Mouse (Mus musculus) hindbrain, embryonic 15.5 days (tissue): ENCODE measurements around the gene Prpf6. TPM values are rescaled to one million over a fixed set of nuclear protein-coding genes. Genes with fewer than 3 reads are reported as not detected.

Source experiments
- ATAC-seq: fragments of 200-750 bp; cut with Nextera tagmentation; 2 replicates; pipeline ENCODE4 v1.8.0; 2017; ENCODE audit warnings: low read depth, moderate number of reproducible peaks, moderate TSS enrichment; ENCODE audit not compliant: low FRiP score
- H3K27ac ChIP-seq: fragments of 300-500 bp; sonication (generic); replicated peaks from 2 replicates; pipeline ENCODE4 v1.5.1; 2015; ENCODE audit warnings: mild to moderate bottlenecking, inconsistent platforms
- H3K27me3 ChIP-seq: fragments of 300-500 bp; sonication (generic); 2 replicates; pipeline ENCODE4 v1.6.1; 2015; ENCODE audit warnings: control low read depth, inconsistent platforms
- H3K36me3 ChIP-seq: fragments of 300-500 bp; sonication (generic); 2 replicates; pipeline ENCODE4 v1.6.1; 2015; ENCODE audit warnings: control low read depth, inconsistent platforms
- H3K4me1 ChIP-seq: fragments of 300-500 bp; sonication (generic); replicated peaks from 2 replicates; pipeline ENCODE4 v1.6.1; 2015; ENCODE audit warnings: control low read depth, inconsistent platforms
- H3K4me2 ChIP-seq: fragments of 300-500 bp; sonication (generic); 2 replicates; pipeline ENCODE4 v1.6.1; 2015; ENCODE audit warnings: moderate library complexity, mild to moderate bottlenecking, inconsistent platforms
- H3K4me3 ChIP-seq: fragments of 300-500 bp; sonication (generic); 2 replicates; pipeline ENCODE4 v1.5.1; 2015; ENCODE audit warnings: mild to moderate bottlenecking, inconsistent platforms
- H3K9ac ChIP-seq: fragments of 300-500 bp; sonication (generic); 2 replicates; pipeline ENCODE4 v1.6.1; 2015; ENCODE audit warnings: inconsistent platforms
- H3K9me3 ChIP-seq: fragments of 300-500 bp; sonication (generic); 2 replicates; pipeline ENCODE4 v1.6.1; 2016; ENCODE audit warnings: control low read depth, inconsistent platforms
- WGBS: fragments of 180-500 bp; shearing (Covaris S2); methylation state at CpG from one replicate; pipeline ENCODE4 v1.1.7; 2015; 5-methylcytosine and 5-hydroxymethylcytosine counted together
- polyA plus RNA-seq: library from polyadenylated mRNA; unstranded; fragments of >200 nt; fragmentation: Nextera tagmentation; extraction: Ambion mirVana; gene quantifications from 2 replicates; pipeline ENCODE4 v1.2.1, GENCODE M21; 2015

The Prpf6 gene
- polyA plus RNA-seq, 1 experiment from 2014 or later, result 60.3 TPM

DNA sequence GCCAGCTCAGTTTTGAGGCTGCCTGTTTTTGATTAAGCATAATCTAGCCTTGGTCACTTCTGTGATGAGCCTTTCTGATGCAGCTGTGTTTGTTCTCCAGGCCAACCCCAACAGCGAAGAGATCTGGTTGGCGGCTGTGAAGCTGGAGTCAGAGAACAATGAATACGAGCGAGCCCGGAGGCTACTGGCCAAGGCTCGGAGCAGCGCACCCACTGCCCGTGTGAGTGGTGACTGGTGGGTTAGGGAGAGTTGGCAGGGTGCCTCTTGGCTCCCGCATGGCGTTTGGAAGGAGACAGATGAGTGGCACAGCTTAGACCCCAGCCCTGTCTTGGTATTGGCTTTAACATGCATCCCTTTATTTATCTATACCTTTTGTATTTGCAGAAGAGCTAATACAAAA, 57.3 kb downstream of the Prpf6 start:
- Histone ChIP-seq H3K27me3 (no peaks in the 10 kb centered on the region), H3K9me3 (no peaks in the 10 kb centered on the region), H3K4me3 (no peak overlapping the region), H3K36me3 (peaks cover 89% of the 10 kb centered on the region), H3K4me2 (no peak overlapping the region), H3K27ac (no peak overlapping the region), H3K9ac (no peak overlapping the region), H3K4me1 (no peaks in the 10 kb centered on the region)
- WGBS, result 74% methylated on average over 10 of the region's 10 CpGs
- ATAC-seq, result peak; percentile 27; the same call in 1 of the 2 replicates

DNA sequence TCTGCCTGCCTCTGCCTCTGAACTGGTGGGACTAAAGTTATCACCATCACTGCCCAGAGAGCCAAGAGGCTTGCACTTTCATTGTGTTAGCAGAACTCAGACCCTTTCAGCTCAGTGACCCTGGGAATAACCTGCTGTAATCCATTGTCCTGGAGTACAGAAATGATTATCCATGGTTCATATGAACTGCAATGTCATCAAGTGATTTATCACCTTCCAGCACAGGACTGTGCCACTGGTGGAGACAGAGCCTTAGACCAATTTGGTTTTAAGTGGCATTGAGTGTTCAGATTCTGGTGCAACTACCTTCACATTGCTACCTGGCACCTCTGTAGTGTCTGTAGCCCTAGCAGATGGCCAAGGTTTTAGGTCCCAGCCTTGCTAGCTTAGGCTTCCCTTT, 61.4 kb downstream of the Prpf6 start:
- H3K27me3 ChIP-seq, result no peaks in the 10 kb centered on the region
- H3K27ac ChIP-seq, result no peak overlapping the region
- no peaks in the 10 kb centered on the region for H3K4me1 ChIP-seq
- H3K9me3 ChIP-seq, result no peaks in the 10 kb centered on the region
- H3K4me3 ChIP-seq, result no peak overlapping the region
- H3K4me2 ChIP-seq, result no peak overlapping the region
- ATAC-seq, result no peak
- peaks cover 77% of the 10 kb centered on the region for H3K36me3 ChIP-seq
- no peak overlapping the region for H3K9ac ChIP-seq

DNA sequence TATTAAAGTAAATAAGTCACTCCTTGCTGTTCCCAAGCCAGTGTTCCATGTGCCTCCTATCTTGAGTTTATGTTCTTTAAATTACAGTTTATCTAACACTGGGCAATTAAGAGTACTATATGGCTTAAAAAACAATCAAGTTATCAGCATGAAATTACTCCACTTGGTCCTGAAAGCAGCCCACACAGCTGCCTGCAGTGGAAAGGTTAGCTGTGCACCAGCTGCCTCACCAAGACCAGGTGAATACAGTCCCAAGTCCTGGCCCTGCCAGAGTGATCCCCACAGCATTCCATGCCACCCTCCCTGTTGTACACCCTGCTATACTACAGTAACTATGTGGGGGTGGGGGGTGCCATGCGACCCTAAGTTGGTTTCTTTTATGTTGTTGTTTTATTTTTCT, 61.9 kb downstream of the Prpf6 start:
- ATAC-seq, result no peak
- WGBS, result 82% methylated on average over 1 of the region's 1 CpGs
- Histone ChIP-seq H3K4me3 (no peak overlapping the region), H3K9me3 (no peaks in the 10 kb centered on the region), H3K9ac (no peak overlapping the region), H3K27ac (no peak overlapping the region), H3K4me1 (no peaks in the 10 kb centered on the region), H3K36me3 (peaks cover 77% of the 10 kb centered on the region), H3K27me3 (no peaks in the 10 kb centered on the region), H3K4me2 (no peak overlapping the region)

DNA sequence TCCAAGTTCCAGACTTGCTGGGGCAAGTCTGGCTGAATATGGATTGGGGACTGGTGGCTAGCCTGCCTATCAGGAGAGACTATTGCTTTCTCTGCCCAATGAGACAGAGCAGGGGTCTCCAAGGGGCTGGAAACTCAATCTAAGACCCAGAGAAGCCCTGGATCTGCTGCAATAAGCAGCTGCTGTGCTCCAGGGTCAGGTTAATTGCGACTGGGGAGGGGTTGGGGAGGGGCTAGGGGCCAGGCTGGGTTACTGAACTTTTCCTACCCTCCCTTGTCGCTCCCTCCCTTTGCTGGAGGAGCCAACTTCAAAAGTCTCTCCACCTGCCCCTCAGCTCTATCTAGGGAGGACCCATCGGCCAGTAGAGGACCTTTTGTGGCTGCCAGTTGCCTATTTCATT, 65.1 kb downstream of the Prpf6 start, which contains the start of gene Gm29797:
Gene Gm29797, plus strand, starts transcription at position 301 of the 400 bp plus-strand sequence.
- no peak within 1 kb of the TSS for H3K4me3 ChIP-seq
- H3K36me3 ChIP-seq, result peaks cover 50% of the 10 kb centered on the region
- ATAC-seq, result no peak
- no peak within 1 kb of the TSS for H3K9ac ChIP-seq
- H3K27me3 ChIP-seq, result no peaks in the 10 kb centered on the region
- no peak within 1 kb of the TSS for H3K4me2 ChIP-seq
- H3K9me3 ChIP-seq, result no peaks in the 10 kb centered on the region
- WGBS, result 83% methylated on average over 3 of the region's 3 CpGs
- no peak within 1 kb of the TSS for H3K27ac ChIP-seq
- no peaks in the 10 kb centered on the region; the same call in 1 of the 2 replicates for H3K4me1 ChIP-seq

DNA sequence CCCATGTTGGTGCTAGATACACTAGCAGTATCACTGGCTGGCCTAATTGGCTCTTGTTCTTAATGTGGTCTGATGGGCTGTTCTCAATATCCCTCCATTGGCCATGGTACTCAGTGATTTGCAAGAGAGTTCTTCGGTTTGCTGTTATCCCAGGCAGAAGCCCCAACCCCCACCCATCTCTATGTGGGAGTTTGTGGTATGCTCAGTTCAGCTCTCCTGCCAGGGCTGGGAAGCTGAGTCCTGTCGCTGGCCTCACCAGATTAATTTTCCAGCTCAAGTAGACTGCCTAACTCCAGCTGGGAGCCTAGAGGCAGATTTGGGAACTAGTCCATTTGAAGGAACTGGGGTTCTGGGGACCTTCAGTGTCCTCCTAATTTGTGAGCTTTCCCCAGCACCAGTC, 65.8 kb downstream of the Prpf6 start:
- 65% methylated on average over 2 of the region's 2 CpGs for WGBS

DNA sequence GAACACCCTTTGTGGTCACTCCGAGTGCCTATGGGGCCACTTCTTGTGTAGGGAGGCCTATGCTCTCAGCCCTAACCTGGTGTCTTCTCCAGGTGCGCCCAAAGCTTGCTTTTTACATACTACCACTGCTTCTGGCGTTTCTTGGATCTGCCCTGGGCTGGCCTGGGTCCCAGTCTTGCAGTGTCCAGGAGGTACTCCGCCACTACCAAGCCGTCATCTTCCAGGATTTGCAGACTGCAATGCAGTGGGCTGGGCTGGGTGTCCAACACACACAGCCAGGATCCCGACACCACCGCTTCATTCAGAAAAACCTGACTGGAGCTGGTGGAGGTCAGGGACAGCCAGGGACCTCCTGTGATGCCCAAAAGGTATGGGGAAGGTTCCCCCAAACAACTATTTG, 66.9 kb downstream of the Prpf6 start:
- Histone ChIP-seq H3K9me3 (no peaks in the 10 kb centered on the region), H3K4me1 (no peaks in the 10 kb centered on the region; the same call in 1 of the 2 replicates), H3K4me2 (no peak overlapping the region), H3K27ac (no peak overlapping the region), H3K36me3 (peaks cover 34% of the 10 kb centered on the region), H3K9ac (no peak overlapping the region), H3K27me3 (no peaks in the 10 kb centered on the region), H3K4me3 (no peak overlapping the region)
- WGBS, result 86% methylated on average over 7 of the region's 7 CpGs
- no peak for ATAC-seq

More for the DNA sequence above, 65.8 kb downstream of the Prpf6 start:
- no peak overlapping the region for H3K27ac ChIP-seq
- H3K36me3 ChIP-seq, result peaks cover 45% of the 10 kb centered on the region
- no peak overlapping the region for H3K4me3 ChIP-seq
- H3K9ac ChIP-seq, result no peak overlapping the region
- no peaks in the 10 kb centered on the region; the same call in 1 of the 2 replicates for H3K4me1 ChIP-seq
- no peaks in the 10 kb centered on the region for H3K27me3 ChIP-seq
- H3K9me3 ChIP-seq, result no peaks in the 10 kb centered on the region
- no peak overlapping the region for H3K4me2 ChIP-seq
- no peak for ATAC-seq

DNA sequence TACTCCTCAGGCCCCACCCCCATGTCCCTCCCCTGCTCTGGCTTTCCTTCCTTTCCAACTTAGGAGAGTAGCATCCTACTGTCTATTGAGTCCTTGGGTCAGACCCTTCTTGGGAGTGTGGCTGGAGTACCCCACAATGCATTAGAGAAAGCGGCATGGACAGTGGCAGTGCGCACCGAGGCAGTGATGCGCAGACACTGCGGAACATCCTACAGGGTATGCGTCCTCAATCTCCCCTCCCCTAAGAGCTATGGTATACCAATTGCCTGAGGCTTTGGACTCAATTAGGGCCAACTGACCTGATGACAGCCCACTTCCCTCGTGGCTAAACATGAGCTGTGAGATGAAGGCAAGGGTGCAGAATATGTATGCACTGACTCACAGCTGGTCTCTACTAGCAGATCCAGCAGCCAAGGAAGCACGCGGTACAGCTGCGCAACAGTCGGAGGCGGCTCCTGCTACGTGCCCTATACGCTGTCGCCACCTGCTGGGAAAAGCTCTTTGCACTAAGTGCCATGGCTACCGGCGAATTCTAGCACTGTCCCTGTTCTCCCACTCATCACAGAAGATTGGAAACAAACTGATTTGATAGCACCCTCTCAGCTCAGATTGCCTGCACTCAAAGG, 67.4 kb downstream of the Prpf6 start:
- 39% methylated on average over 17 of the region's 17 CpGs for WGBS

DNA sequence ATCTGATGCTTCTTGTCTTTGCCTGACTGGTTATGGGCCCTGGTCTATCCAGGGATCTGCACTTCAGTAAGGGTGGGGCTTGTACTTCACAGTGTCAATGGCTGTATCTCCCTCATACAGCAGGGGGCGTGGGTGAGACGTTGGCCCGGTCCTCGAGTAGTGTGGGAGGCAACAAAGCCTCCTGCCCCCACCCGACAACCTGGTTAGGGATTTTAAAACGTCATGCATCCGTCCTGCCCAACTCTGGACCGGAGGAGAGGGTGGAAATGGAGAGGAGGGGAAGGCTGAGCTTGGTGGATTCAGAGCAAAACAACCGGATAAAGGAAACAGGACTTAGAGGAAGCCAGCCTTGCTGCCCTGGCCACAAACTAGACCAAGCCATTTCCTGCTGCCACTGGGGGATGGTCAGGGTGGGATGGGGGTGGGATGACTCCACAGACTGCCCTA, 68.0 kb downstream of the Prpf6 start:
- Histone ChIP-seq H3K4me3 (no peak overlapping the region), H3K27ac (no peak overlapping the region), H3K9me3 (no peaks in the 10 kb centered on the region), H3K4me2 (no peak overlapping the region), H3K9ac (no peak overlapping the region), H3K27me3 (no peaks in the 10 kb centered on the region), H3K36me3 (peaks cover 25% of the 10 kb centered on the region), H3K4me1 (no peaks in the 10 kb centered on the region; the same call in 1 of the 2 replicates)
- 9% methylated on average over 9 of the region's 9 CpGs for WGBS
- peak; percentile 70 for ATAC-seq

More for the DNA sequence above, 67.4 kb downstream of the Prpf6 start:
- no peaks in the 10 kb centered on the region; the same call in 1 of the 2 replicates for H3K4me1 ChIP-seq
- H3K27ac ChIP-seq, result no peak overlapping the region
- no peaks in the 10 kb centered on the region for H3K9me3 ChIP-seq
- peaks cover 29% of the 10 kb centered on the region for H3K36me3 ChIP-seq
- ATAC-seq, result peak; percentile 35; the same call in 1 of the 2 replicates
- H3K9ac ChIP-seq, result no peak overlapping the region
- no peak overlapping the region for H3K4me3 ChIP-seq
- H3K27me3 ChIP-seq, result no peaks in the 10 kb centered on the region
- H3K4me2 ChIP-seq, result no peak overlapping the region

DNA sequence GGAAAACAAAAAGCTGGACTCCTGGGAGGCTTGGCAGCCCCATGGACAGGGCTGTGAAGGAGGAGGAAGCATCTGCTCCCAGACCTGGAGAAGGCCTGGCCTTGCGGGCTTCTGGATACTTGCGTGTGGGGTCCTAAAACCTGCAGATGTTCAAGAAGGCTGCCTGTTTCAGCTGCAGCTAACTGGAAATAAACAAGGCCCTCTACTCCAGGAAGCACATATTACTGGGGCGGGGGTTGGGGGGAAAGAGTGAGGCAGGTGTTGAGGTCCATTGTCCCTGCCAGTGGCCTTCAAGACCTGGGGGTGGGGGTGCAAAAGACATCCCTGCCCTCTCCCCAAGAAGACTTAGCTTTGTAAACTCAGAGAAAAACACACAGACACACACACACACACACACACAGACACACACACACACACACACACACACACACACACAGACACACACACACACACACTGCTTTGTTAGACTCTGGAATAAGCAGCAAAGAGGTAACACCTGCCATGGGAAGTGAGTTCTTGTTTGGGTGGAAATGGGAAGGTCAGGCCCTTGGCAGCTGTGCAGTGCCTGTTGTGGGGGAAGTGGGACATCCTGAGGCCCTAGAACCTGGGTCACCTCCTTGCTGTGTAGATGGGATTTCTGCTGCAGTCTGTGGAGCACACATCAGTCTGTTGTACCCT, 71.1 kb downstream of the Prpf6 start:
- no peak for ATAC-seq
- 84% methylated on average over 3 of the region's 3 CpGs for WGBS
- Histone ChIP-seq H3K4me3 (no peak overlapping the region), H3K36me3 (0 out of 2 replicates have a peak, but pooled peaks cover 8% of the 10 kb centered on the region), H3K4me1 (no peaks in the 10 kb centered on the region; the same call in 1 of the 2 replicates), H3K9ac (no peak overlapping the region), H3K27ac (no peak overlapping the region), H3K27me3 (no peaks in the 10 kb centered on the region), H3K9me3 (no peaks in the 10 kb centered on the region), H3K4me2 (no peak overlapping the region)

DNA sequence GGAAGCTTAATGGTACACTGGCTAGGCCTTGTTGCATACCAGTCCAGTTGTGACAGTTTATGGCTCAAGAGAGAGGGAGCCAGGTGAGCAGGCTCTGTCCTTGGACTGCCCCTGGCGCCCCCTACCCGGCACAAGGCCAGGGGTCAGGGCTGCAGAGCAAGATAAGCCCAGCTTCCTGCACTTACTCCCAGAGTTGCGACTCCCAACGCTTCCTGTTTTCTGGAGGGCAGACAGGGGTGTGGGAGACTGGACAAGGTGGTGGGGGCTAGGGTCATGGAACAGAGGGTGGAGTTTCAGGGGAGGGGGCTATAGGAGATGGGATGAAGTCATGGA, 71.6 kb downstream of the Prpf6 start:
- H3K9me3 ChIP-seq, result no peaks in the 10 kb centered on the region
- 0 out of 2 replicates have a peak, but pooled peaks cover 3% of the 10 kb centered on the region for H3K36me3 ChIP-seq
- H3K9ac ChIP-seq, result no peak overlapping the region
- whole genome bisulfite sequencing, result 47% methylated on average over 4 of the region's 4 CpGs
- no peak overlapping the region for H3K27ac ChIP-seq
- ATAC-seq, result no peak
- H3K27me3 ChIP-seq, result peaks cover under 1% of the 10 kb centered on the region; the same call in 1 of the 2 replicates
- H3K4me3 ChIP-seq, result no peak overlapping the region
- H3K4me1 ChIP-seq, result no peaks in the 10 kb centered on the region; the same call in 1 of the 2 replicates
- H3K4me2 ChIP-seq, result no peak overlapping the region

DNA sequence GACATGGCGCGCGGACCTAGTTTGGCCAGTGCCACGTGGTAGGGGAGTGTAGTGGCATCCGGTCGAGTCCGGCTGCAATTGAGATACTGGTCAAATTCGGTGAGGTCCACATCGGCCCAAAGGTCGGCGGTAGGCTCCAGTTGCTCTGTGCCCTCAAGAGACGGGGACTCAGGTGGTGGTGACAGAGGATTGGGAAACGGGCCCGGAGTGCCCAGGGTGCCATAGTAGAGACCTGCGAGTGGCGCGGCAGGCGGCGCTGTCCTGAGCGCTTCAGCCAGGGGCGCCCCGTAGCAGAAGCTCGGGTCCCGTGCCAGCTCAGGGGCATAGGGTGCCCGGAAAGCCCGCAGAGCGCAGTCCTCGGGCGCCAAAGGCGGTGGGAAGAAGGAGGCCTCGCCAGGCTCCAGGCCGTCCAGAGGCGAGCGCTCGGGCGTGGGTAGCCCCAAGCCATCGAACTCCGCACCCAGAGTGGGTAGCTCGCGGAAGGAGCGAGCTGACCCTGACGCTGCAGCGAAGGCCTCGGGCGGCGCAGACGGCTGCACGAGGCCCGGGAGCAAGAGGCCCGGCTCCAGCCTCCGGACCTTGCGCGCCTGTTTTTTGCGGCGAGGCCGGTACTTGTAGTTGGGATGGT, 78.7 kb downstream of the Prpf6 start:
- WGBS, result 3% methylated on average over 52 of the region's 56 CpGs
- H3K4me1 ChIP-seq, result peaks cover 24% of the 10 kb centered on the region
- no peaks in the 10 kb centered on the region for H3K36me3 ChIP-seq
- H3K4me2 ChIP-seq, result peak overlapping the region; percentile 64
- no peak for ATAC-seq
- H3K27me3 ChIP-seq, result peaks cover 51% of the 10 kb centered on the region
- peak overlapping the region; percentile 42 for H3K4me3 ChIP-seq
- no peak overlapping the region for H3K27ac ChIP-seq
- H3K9me3 ChIP-seq, result no peaks in the 10 kb centered on the region
- 0 out of 2 replicates have a peak overlapping the region, but pooled peaks have one; percentile 12 for H3K9ac ChIP-seq

DNA sequence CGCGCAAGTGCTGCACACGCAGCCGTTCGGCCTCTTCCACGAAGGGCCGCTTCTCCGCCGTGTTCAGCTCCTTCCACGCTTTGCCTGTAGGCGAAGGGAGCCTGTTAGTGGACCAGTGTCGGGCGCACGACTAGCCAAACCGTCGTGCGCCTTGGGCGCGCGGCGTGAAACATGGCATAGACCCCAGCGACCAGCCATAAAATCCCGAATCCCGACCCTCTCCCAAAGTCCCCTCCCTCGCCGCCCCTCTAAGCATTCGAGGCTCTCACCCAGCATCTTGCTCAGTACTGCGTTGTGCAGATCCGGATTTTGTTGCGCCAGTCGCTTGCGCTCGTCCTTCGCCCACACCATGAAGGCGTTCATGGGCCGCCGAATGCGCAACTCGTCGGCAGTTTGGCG, 79.2 kb downstream of the Prpf6 start:
- ATAC-seq, result no peak
- peaks cover 51% of the 10 kb centered on the region for H3K27me3 ChIP-seq
- H3K9ac ChIP-seq, result peak overlapping the region; percentile 23; the same call in 1 of the 2 replicates
- H3K4me1 ChIP-seq, result peaks cover 29% of the 10 kb centered on the region
- no peaks in the 10 kb centered on the region for H3K9me3 ChIP-seq
- WGBS, result 1% methylated on average over 41 of the region's 41 CpGs
- H3K4me2 ChIP-seq, result peak overlapping the region; percentile 64
- H3K36me3 ChIP-seq, result no peaks in the 10 kb centered on the region
- peak overlapping the region; percentile 17 for H3K27ac ChIP-seq
- peak overlapping the region; percentile 42 for H3K4me3 ChIP-seq
